Mouse (Mus musculus): Measurements from ENCODE around the gene Csf3.
"Not testable (repeated sequence)": the region's sequence is repeated elsewhere in the genome, so short reads cannot be mapped to it uniquely, and the experiment has no call there.

Gene Csf3

GRCm38 (mm10) chr11:98729119-98729588 is 28.1 kb downstream of the Csf3 start, which contains the start of gene Med24:
Gene Med24, minus strand, starts transcription at chr11:98729435.
- peak; percentile 77 for DNase-seq (ENCODE audit: low spot score in 2 of 2)

DNA sequence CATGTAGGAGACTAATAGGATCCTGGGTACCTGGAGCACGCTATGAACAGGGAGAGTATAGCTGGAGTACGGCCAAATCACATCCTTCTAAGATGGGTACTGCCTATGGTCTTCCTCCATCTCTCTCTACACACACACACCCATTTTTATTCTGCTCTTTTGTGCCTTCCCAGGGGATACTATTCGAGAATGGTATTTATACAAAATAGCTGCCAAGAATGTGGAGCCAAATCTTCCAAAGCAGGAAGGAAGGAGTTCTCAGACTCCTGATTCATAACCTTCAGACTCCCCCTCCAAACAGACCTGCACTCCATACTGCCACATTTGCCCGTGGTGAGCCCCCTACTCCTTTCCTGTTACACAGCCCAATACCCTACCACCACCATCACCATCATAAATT is 29.7 kb downstream of the Csf3 start:
- DNase-seq (ENCODE audit: low spot score in 2 of 2), result no peak

- DNase-seq (ENCODE audit: low spot score in 2 of 2), result no peak
These were observed 30.1 kb downstream of the Csf3 start for GRCm38 (mm10) chr11:98731134-98731533.

- no peak for DNase-seq (ENCODE audit: low spot score in 2 of 2)
These were observed 33.0 kb downstream of the Csf3 start for GRCm38 (mm10) chr11:98734020-98734419.

DNA sequence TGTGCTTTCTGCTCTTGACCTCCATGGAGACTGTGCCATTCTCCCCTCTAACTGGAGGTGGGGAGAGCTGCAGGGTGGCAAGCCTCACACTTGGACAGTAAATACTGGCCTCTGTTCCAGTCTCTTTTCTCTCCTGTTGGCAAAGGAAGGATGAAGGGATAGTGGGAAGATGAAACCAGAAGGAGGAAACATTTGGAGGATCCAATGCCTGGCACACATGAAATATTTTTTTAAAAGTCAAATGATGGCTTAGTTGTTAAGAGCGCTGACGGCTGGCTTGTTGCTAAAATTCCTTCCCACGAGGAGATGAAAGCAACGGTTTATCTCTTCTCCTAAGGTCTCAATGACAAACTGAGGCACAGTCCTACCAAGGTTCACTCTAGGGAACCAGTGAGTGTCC is 34.0 kb downstream of the Csf3 start:
- no peak for DNase-seq (ENCODE audit: low spot score in 2 of 2)

GRCm38 (mm10) chr11:98736176-98736575 is 35.1 kb downstream of the Csf3 start:
- DNase-seq (ENCODE audit: low spot score in 2 of 2), result no peak

DNA sequence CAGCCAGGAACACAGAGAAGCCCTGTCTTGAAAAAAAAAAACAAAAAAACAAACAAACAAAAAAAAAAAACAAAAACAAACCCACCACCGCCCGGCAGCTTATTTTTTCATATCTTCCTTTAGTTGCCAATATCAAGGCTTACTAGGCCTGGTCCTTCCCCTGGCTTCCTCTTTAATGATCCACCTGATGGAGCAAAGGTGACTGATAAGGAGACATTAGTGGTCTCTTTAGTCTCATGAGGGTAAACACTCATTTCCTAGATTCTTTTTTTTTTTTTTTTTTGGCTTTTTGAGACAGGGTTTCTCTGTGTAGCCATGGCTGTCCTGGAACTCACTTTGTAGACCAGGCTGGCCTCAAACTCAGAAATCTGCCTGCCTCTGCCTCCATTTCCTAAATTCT is 36.2 kb downstream of the Csf3 start:
- not testable (repeated sequence) for DNase-seq (ENCODE audit: low spot score in 2 of 2)

- no peak for DNase-seq (ENCODE audit: low spot score in 2 of 2)
These were observed 37.4 kb downstream of the Csf3 start for GRCm38 (mm10) chr11:98738428-98738911.

- no peak for DNase-seq (ENCODE audit: low spot score in 2 of 2)
These were observed 37.9 kb downstream of the Csf3 start for GRCm38 (mm10) chr11:98738925-98739324.

- DNase-seq (ENCODE audit: low spot score in 2 of 2), result no peak
These were observed 38.9 kb downstream of the Csf3 start for GRCm38 (mm10) chr11:98740026-98740392.

DNA sequence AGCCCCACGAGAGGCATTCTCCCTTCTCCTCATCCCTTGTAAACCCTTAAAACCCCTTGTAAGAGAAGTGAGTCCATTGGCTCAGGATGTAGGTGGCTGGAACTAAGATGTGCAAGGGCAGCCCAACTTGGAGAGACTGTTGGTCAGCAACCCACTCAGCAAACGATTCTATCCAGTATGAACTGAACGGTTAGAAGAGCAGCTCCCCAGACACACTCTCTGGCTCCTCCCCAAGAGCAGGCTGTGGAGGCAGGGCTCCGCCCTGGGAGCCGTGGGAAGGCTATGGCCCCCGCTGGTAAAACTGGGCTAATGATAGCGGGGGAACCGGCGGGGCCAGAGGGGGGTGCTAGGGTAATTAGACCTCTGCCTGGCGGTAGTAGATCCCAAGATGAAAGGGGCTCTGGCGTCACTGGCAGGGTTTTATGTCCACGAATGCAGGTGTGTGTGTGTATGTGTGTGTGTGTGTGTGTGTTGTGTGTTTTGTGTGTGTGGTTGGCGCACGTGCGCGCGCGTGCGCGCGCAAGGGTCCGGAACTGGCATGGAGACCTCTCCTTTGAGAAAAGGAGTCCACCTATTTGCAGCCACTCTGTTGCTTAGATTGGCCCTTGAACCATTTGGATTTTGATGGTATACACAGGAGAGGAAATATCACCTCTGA is 39.5 kb downstream of the Csf3 start, which contains the start of gene Thra:
Gene Thra, plus strand, starts transcription at position 246 of the 658 bp plus-strand sequence.
- peak in 1 of 2 experiments; percentile 32 for DNase-seq (ENCODE audit: low spot score in 2 of 2)

- DNase-seq (ENCODE audit: low spot score in 2 of 2), result no peak
These were observed 40.1 kb downstream of the Csf3 start for GRCm38 (mm10) chr11:98741051-98741620.

- DNase-seq (ENCODE audit: low spot score in 2 of 2), result peak; percentile 60 to 77
These were observed 40.7 kb downstream of the Csf3 start for GRCm38 (mm10) chr11:98741622-98742396.

DNA sequence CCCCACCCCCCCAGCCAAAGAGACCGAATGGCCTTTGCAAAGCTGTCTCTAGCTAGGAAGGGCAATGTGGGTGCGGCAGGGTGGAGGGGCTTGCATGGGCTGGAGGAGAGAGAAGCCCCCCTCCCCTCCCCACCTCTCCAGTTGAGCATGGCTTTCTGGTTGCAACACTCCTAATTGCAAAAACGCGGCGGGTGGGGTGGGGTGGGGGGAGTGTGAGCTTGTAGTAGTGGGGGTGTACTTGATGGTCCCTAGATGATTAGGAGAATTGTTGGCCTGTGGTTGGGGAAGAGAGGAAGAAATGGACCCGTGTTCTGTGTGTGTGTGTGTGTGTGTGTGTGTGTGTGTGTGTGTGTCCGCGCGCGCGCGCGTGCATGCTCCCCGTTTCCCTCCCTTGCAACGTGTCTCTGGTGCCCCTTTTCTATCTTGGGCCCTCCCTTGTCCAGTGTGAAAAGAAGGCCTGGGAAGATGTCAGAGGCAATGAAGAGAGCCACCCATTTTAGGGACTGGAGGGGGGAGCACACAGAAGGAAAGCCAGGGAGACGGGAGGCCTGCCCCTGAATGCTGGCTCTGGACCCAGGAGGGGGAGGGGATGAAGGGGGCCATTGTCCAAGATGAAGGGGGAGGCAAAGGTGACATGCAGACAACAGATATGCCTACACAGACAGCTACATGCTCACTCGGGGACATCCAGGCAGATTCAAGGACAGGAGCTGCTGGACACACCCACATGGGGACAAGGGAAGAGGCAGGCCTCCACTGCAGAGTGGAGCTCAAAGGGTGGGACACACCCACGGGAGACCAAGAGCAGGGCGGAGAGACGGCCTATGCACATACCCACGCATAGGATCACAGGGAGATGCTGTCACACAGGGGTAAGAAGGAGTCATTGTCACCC is 41.6 kb downstream of the Csf3 start:
- DNase-seq (ENCODE audit: low spot score in 2 of 2), result no peak

GRCm38 (mm10) chr11:98743655-98744345 is 42.7 kb downstream of the Csf3 start:
- no peak for DNase-seq (ENCODE audit: low spot score in 2 of 2)

- DNase-seq (ENCODE audit: low spot score in 2 of 2), result no peak
These were observed 43.5 kb downstream of the Csf3 start for GRCm38 (mm10) chr11:98744456-98745019.

DNA sequence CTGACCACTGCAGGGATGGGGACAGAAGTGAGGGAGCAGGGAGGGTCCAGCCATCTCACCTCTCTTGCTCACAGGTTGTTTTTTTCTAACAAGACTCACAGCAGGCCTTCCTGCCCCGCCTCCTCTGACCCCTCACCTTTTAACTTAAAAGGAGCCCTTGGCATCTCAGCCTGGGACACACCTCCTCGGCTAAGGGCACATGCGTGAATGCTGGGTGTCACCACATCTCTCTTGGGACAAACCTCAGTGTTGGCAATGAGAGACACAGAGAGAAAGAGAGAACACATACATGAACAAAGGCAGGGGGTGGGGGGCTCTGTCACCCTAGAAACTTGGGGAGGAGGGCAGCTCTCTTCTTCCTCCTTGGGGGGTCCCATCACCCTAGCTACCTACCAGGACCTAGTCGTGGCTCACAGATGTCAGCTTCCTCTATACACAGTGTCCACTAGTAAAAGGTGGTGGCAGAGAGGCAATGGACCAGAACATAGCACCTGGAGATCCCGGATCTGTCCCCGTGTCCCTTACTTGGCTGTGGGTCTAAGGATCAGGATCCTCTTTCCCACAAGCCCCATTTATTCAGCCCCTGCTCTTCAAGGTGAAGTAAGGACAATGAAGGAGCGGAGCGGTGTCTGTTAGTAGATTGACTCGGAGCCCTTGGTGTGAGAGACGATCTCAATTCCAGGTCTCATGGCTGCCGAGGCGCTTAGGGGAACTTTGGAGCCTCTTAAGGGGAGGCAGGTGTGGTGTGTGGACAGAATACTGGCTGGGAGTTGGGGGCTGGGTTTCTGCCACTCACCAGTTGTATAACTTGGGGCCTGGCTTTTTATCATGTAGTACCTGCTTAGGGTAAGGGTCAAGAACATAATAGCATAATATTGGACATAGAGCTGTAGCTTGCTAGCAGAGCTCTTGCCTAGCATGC is 45.1 kb downstream of the Csf3 start:
- DNase-seq (ENCODE audit: low spot score in 2 of 2), result no peak

GRCm38 (mm10) chr11:98746855-98747693 is 46.0 kb downstream of the Csf3 start:
- DNase-seq (ENCODE audit: low spot score in 2 of 2), result peak; percentile 74 to 78
